Mouse (Mus musculus) brain, embryonic 14.5 days (tissue): Measurements from ENCODE around the gene Wnt3.

ENCODE experiments used
- CTCF ChIP-seq: fragments of 200-500 bp; IDR thresholded peaks from 2 replicates; pipeline ENCODE4 v1.5.1; 2012; ENCODE audit warnings: inconsistent platforms, mild to moderate bottlenecking, moderate library complexity, borderline replicate concordance; ENCODE audit not compliant: insufficient read depth, insufficient read length; ENCODE audit errors: extremely low read depth
- POLR2A ChIP-seq: fragments of 200-500 bp; IDR thresholded peaks from 2 replicates; pipeline ENCODE4 v1.6.1; 2012; ENCODE audit warnings: mild to moderate bottlenecking, inconsistent platforms, borderline replicate concordance; ENCODE audit not compliant: poor library complexity, insufficient read depth, insufficient read length, severe bottlenecking; ENCODE audit errors: extremely low read depth

GRCm38 (mm10) chr11:103828866-103829265 lies 54.9 kb downstream of the Wnt3 start:
- TF ChIP-seq CTCF = no peak
- TF ChIP-seq POLR2A = no peak
